ENCODE assay signal across 8 mouse cellular contexts in genomic region chr10:70563636-70564035, GRCm38 (mm10).
DNase-seq lines count a peak whose midpoint lies in the region; ATAC-seq lines count a peak whose summit lies in the region.

No protein-coding gene starts in this region.

- H3K4me2 ChIP-seq in forebrain, embryonic 16.5 days (ENCODE audit: low read length): no peak overlapping the region

- no peak overlapping the region for H3K9ac ChIP-seq in forebrain, embryonic 16.5 days (replicated peaks; ENCODE audit: low read depth, low read length)

- ATAC-seq in forebrain, embryonic 16.5 days: no peak

- intact Hi-C loops in gastrocnemius, postnatal 14 days (cut with DNase I; ENCODE audit: low total_unique reads): loop anchor here (2.0 to 10.0 kb wide), 4 partner anchors 195 to 661 kb away; no protein-coding TSS in a partner anchor

- H3K4me3 ChIP-seq in forebrain, embryonic 10.5 days: no peak overlapping the region
- no peak overlapping the region for H3K4me3 ChIP-seq in forebrain, embryonic 16.5 days (replicated peaks; ENCODE audit: low read length)

- H3K27ac ChIP-seq in forebrain, embryonic 10.5 days: no peak overlapping the region
- no peak overlapping the region for H3K27ac ChIP-seq in forebrain, embryonic 16.5 days (ENCODE audit: low read length)

- WGBS in forebrain, embryonic 10.5 days: 34% methylated on average over 3 of the region's 3 CpGs
- 21% methylated on average over 3 of the region's 3 CpGs for WGBS in forebrain, embryonic 16.5 days

- H3K9me3 ChIP-seq in forebrain, embryonic 10.5 days: no peaks in the 10 kb centered on the region
- no peaks in the 10 kb centered on the region for H3K9me3 ChIP-seq in forebrain, embryonic 16.5 days (ENCODE audit: control insufficient read depth, low read length)

- no peaks in the 10 kb centered on the region for H3K27me3 ChIP-seq in forebrain, embryonic 10.5 days (ENCODE audit: poor library complexity, severe bottlenecking)
- no peaks in the 10 kb centered on the region for H3K27me3 ChIP-seq in forebrain, embryonic 16.5 days (replicated peaks; ENCODE audit: control insufficient read depth, insufficient read depth, low read length)

- DNase-seq in forebrain, embryonic 10.5 days (ENCODE audit: extremely low spot score, low spot score): peak; percentile 62
- DNase-seq in ES-CJ7 (ENCODE audit: low read depth, low spot score): peak; percentile 34
- peak; percentile 70 for DNase-seq in cerebellum, adult 9-11 months
- peak; percentile 62 for DNase-seq in gastrocnemius, postnatal 14 days
- DNase-seq in layer of hippocampus, postnatal 14 days (ENCODE audit: low spot score in 2 of 2): peak; percentile 67 to 81
- DNase-seq in lung, postnatal 4 days: peak; percentile 45 to 69
- DNase-seq in thymus, postnatal 4 days: peak; percentile 47

- H3K36me3 ChIP-seq in forebrain, embryonic 10.5 days (replicated peaks): peaks cover 11% of the 10 kb centered on the region; the same call in 1 of the 2 replicates
- peaks cover 8% of the 10 kb centered on the region for H3K36me3 ChIP-seq in forebrain, embryonic 16.5 days (ENCODE audit: control insufficient read depth, insufficient read depth)

- H3K4me1 ChIP-seq in forebrain, embryonic 10.5 days: no peaks in the 10 kb centered on the region
- H3K4me1 ChIP-seq in forebrain, embryonic 16.5 days (replicated peaks; ENCODE audit: control insufficient read depth, insufficient read depth, low read length): peaks cover 5% of the 10 kb centered on the region
